In genomic region chr8:125768079-125768478, GRCm38 (mm10) we compare ENCODE assay signal across 26 mouse cellular contexts.
"Had no signal": no experiment of that assay in that cellular context is flagged by ENCODE, and none has a peak within 500 bp of the region (broad histone marks: within the 10 kb centered on the region; RNA-seq: fewer than 3 reads in every experiment).

No protein-coding gene starts in this region.

- H3K36me3 ChIP-seq: heart, embryonic 12.5 days; hindbrain, embryonic 10.5 days; kidney, embryonic 15.5 days; liver, embryonic 13.5 days had no signal

- H3K4me3 ChIP-seq: gastrocnemius, adult 2 months; heart, embryonic 10.5 days; heart, embryonic 12.5 days; hindbrain, embryonic 10.5 days; hindbrain, embryonic 13.5 days; hindbrain, embryonic 15.5 days; kidney, embryonic 15.5 days; left cerebral cortex, adult 2 months; liver, embryonic 13.5 days had no signal

- H3K4me2 ChIP-seq: heart, embryonic 12.5 days; hindbrain, embryonic 13.5 days; hindbrain, embryonic 15.5 days; kidney, embryonic 15.5 days; liver, embryonic 11.5 days; liver, embryonic 13.5 days had no signal

- DNase-seq: gastrocnemius, adult 2 months; gastrocnemius, postnatal 10 days; gastrocnemius, postnatal 25 days; heart, adult 18-20 months; heart, postnatal 10 days; heart, postnatal 4 days; kidney, adult 11 months; kidney, adult 2 months; kidney, adult 9 months; kidney, postnatal 14 days; kidney, postnatal 36 days; layer of hippocampus, adult 9-11 months; layer of hippocampus, postnatal 36 days; liver; liver, embryonic 13.5 days had no signal

- H3K27me3 ChIP-seq: heart, embryonic 12.5 days; hindbrain, embryonic 13.5 days; hindbrain, embryonic 15.5 days; kidney, embryonic 15.5 days; liver, embryonic 13.5 days had no signal

- H3K9me3 ChIP-seq: heart, embryonic 10.5 days; hindbrain, embryonic 15.5 days; liver, embryonic 13.5 days had no signal

- ATAC-seq: hindbrain, postnatal 0 days; intestine, embryonic 16.5 days had no signal

- H3K27ac ChIP-seq: gastrocnemius, adult 2 months; heart, embryonic 10.5 days; hindbrain, embryonic 10.5 days; hindbrain, embryonic 13.5 days; hindbrain, embryonic 15.5 days; hindbrain, postnatal 0 days; kidney, embryonic 15.5 days; kidney, postnatal 0 days; left cerebral cortex, adult 2 months; liver, embryonic 13.5 days had no signal

- H3K4me1 ChIP-seq: hindbrain, embryonic 13.5 days; hindbrain, embryonic 15.5 days; kidney, embryonic 15.5 days had no signal

- H3K9ac ChIP-seq: heart, embryonic 12.5 days; hindbrain, embryonic 13.5 days; hindbrain, embryonic 15.5 days; kidney, embryonic 15.5 days; liver, embryonic 13.5 days had no signal
